ENCODE assay signal across 9 mouse cellular contexts in genomic region chr1:153900381-153900780, GRCm38 (mm10). TPM values are rescaled to one million over a fixed set of nuclear protein-coding genes. Genes with fewer than 3 reads are reported as not detected.
DNase-seq lines count a peak whose midpoint lies in the region; ATAC-seq and TF ChIP-seq lines count a peak whose summit lies in the region.
"Had no signal": no experiment of that assay in that cellular context is flagged by ENCODE, and none has a peak within 500 bp of the region (broad histone marks: within the 10 kb centered on the region; RNA-seq: fewer than 3 reads in every experiment).

No protein-coding gene starts in this region.

- H3K4me3 ChIP-seq in heart, embryonic 10.5 days = peak overlapping the region; percentile 87
- peak overlapping the region; percentile 82 for H3K4me3 ChIP-seq in ES-Bruce4 (ENCODE audit: low read depth, low read length)
- H3K4me3 ChIP-seq in embryonic facial prominence, embryonic 13.5 days = peak overlapping the region; percentile 77
- H3K4me3 ChIP-seq in hindbrain, embryonic 15.5 days = peak overlapping the region; percentile 80
- peak overlapping the region; percentile 98 for H3K4me3 ChIP-seq in stomach, postnatal 0 days (ENCODE audit: low read depth, low read length)

- H3K36me3 ChIP-seq in heart, embryonic 10.5 days = peaks cover 28% of the 10 kb centered on the region
- peaks cover 22% of the 10 kb centered on the region for H3K36me3 ChIP-seq in ES-Bruce4 (ENCODE audit: control insufficient read depth, insufficient read depth, low read length, poor library complexity, severe bottlenecking)
- peaks cover 28% of the 10 kb centered on the region for H3K36me3 ChIP-seq in embryonic facial prominence, embryonic 13.5 days
- H3K36me3 ChIP-seq in hindbrain, embryonic 15.5 days = peaks cover 26% of the 10 kb centered on the region
- peaks cover 20% of the 10 kb centered on the region; the same call in 1 of the 2 replicates for H3K36me3 ChIP-seq in stomach, postnatal 0 days (ENCODE audit: control insufficient read depth, insufficient read depth, low read length)

- TF ChIP-seq EP300 in ES-Bruce4 (IDR thresholded peaks at IDR 0.05; ENCODE audit: insufficient read depth, low read depth, low read length) = no peak
- no peak for TF ChIP-seq EP300 in stomach, postnatal 0 days (optimal IDR thresholded peaks at IDR 0.05)

- TF ChIP-seq CTCF in ES-Bruce4 (IDR thresholded peaks at IDR 0.05; ENCODE audit: low read depth, low read length) = no peak
- no peak for TF ChIP-seq CTCF in stomach, postnatal 0 days (IDR thresholded peaks at IDR 0.05; ENCODE audit: low read depth)

- TF ChIP-seq POLR2A in ES-Bruce4 (IDR thresholded peaks at IDR 0.05; ENCODE audit: insufficient read depth, low read length) = no peak

- under 1% methylated on average over 35 of the region's 36 CpGs for WGBS in heart, embryonic 10.5 days
- WGBS in embryonic facial prominence, embryonic 13.5 days = 0% methylated on average over 36 of the region's 36 CpGs
- under 1% methylated on average over 36 of the region's 36 CpGs for WGBS in hindbrain, embryonic 15.5 days
- WGBS in stomach, postnatal 0 days = under 1% methylated on average over 36 of the region's 36 CpGs

- ATAC-seq in embryonic facial prominence, embryonic 13.5 days (ENCODE audit: insufficient number of reproducible peaks, insufficient read depth, low FRiP score, low TSS enrichment, low read depth) = peak; percentile 4; the same call in 1 of the 2 replicates
- peak; percentile 47 for ATAC-seq in hindbrain, embryonic 15.5 days (ENCODE audit: low FRiP score, low read depth)
- peak; percentile 10 for ATAC-seq in stomach, postnatal 0 days (ENCODE audit: low FRiP score, low TSS enrichment)

- H3K4me2 ChIP-seq in embryonic facial prominence, embryonic 13.5 days = peak overlapping the region; percentile 78
- peak overlapping the region; percentile 71 for H3K4me2 ChIP-seq in hindbrain, embryonic 15.5 days
- H3K4me2 ChIP-seq in stomach, postnatal 0 days (replicated peaks; ENCODE audit: low read depth) = peak overlapping the region; percentile 72

- no peaks in the 10 kb centered on the region for H3K9me3 ChIP-seq in heart, embryonic 10.5 days
- no peaks in the 10 kb centered on the region for H3K9me3 ChIP-seq in ES-Bruce4 (replicated peaks; ENCODE audit: control insufficient read depth, insufficient read depth, low read length, poor library complexity, severe bottlenecking)
- no peaks in the 10 kb centered on the region for H3K9me3 ChIP-seq in embryonic facial prominence, embryonic 13.5 days
- H3K9me3 ChIP-seq in hindbrain, embryonic 15.5 days = no peaks in the 10 kb centered on the region
- no peaks in the 10 kb centered on the region for H3K9me3 ChIP-seq in stomach, postnatal 0 days (ENCODE audit: control insufficient read depth, low read length)

- peak overlapping the region; percentile 96 for H3K27ac ChIP-seq in heart, embryonic 10.5 days
- peak overlapping the region; percentile 60 for H3K27ac ChIP-seq in ES-Bruce4 (ENCODE audit: insufficient read depth, low read length)
- H3K27ac ChIP-seq in embryonic facial prominence, embryonic 13.5 days = peak overlapping the region; percentile 98
- H3K27ac ChIP-seq in hindbrain, embryonic 15.5 days (replicated peaks) = peak overlapping the region; percentile 95
- peak overlapping the region; percentile 97 for H3K27ac ChIP-seq in stomach, postnatal 0 days (replicated peaks)

- no peak for DNase-seq in heart, embryonic 10.5 days (ENCODE audit: low spot score)
- no peak for DNase-seq in heart, adult 8-10 months (ENCODE audit: low spot score)
- peak; percentile 43 for DNase-seq in lung, postnatal 14 days
- no peak for DNase-seq in stomach, postnatal 0 days (ENCODE audit: low spot score)
- DNase-seq in urinary bladder, adult 18-20 months (ENCODE audit: low spot score in 2 of 2) = no peak

- H3K9ac ChIP-seq in ES-Bruce4 (ENCODE audit: low read depth, poor library complexity, severe bottlenecking) = peak overlapping the region; percentile 43
- peak overlapping the region; percentile 92 for H3K9ac ChIP-seq in embryonic facial prominence, embryonic 13.5 days
- peak overlapping the region; percentile 96 for H3K9ac ChIP-seq in hindbrain, embryonic 15.5 days
- peak overlapping the region; percentile 98 for H3K9ac ChIP-seq in stomach, postnatal 0 days (ENCODE audit: low read length)

- H3K4me1 ChIP-seq in heart, embryonic 10.5 days = peaks cover 22% of the 10 kb centered on the region
- H3K4me1 ChIP-seq in ES-Bruce4 (ENCODE audit: control insufficient read depth, insufficient read depth, low read length) = peaks cover 2% of the 10 kb centered on the region
- H3K4me1 ChIP-seq in embryonic facial prominence, embryonic 13.5 days = peaks cover 27% of the 10 kb centered on the region
- H3K4me1 ChIP-seq in hindbrain, embryonic 15.5 days (replicated peaks) = peaks cover 35% of the 10 kb centered on the region
- peaks cover 3% of the 10 kb centered on the region for H3K4me1 ChIP-seq in stomach, postnatal 0 days (replicated peaks; ENCODE audit: control insufficient read depth, insufficient read depth)

- no peaks in the 10 kb centered on the region for H3K27me3 ChIP-seq in heart, embryonic 10.5 days (ENCODE audit: insufficient read depth, poor library complexity, severe bottlenecking)
- no peaks in the 10 kb centered on the region for H3K27me3 ChIP-seq in ES-Bruce4 (ENCODE audit: control insufficient read depth, insufficient read depth, low read length, poor library complexity, severe bottlenecking)
- H3K27me3 ChIP-seq in embryonic facial prominence, embryonic 13.5 days = no peaks in the 10 kb centered on the region
- no peaks in the 10 kb centered on the region for H3K27me3 ChIP-seq in hindbrain, embryonic 15.5 days
- no peaks in the 10 kb centered on the region for H3K27me3 ChIP-seq in stomach, postnatal 0 days (ENCODE audit: control insufficient read depth, insufficient read depth, low read length)

RNA-seq across cellular contexts. Expression of gene Teddm2, which starts 0.4 kb away (rescaled TPM):
- polyA plus RNA-seq in heart, embryonic 10.5 days (2016; fragmentation: Nextera tagmentation; extraction: Ambion mirVana) = 0.18 and 0.34 TPM in 2 replicates
- 1 to 10 TPM in 2 of 4 experiments, under 1 TPM in 2; 0.78 to 1.1 (median 0.91) TPM for total RNA-seq in heart, adult 8-10 months (2022)
- polyA plus RNA-seq in ES-Bruce4 (2011; ENCODE audit: insufficient read depth, insufficient read length, low read depth, missing spikeins) = 0.64 TPM in 1 of 2 replicates, not detected in the other
- polyA plus RNA-seq in embryonic facial prominence, embryonic 13.5 days (2015; fragmentation: Nextera tagmentation; extraction: Ambion mirVana) = 1.2 and 1.3 TPM in 2 replicates
- 1.6 TPM in 2 replicates for polyA plus RNA-seq in hindbrain, embryonic 15.5 days (2015; fragmentation: Nextera tagmentation; extraction: Ambion mirVana)
- 0.80 and 0.85 TPM in 2 replicates for polyA plus RNA-seq in stomach, postnatal 0 days (2015; fragmentation: Nextera tagmentation; extraction: Ambion mirVana)

RNA-seq across cellular contexts. Expression of gene Glul, which starts 0.6 kb away (rescaled TPM):
- polyA plus RNA-seq in heart, embryonic 10.5 days (2016; fragmentation: Nextera tagmentation; extraction: Ambion mirVana) = 65.4 and 96.6 TPM in 2 replicates
- total RNA-seq in heart, adult 8-10 months (2022) = 100 to 1,000 TPM; 505 to 758 (median 680) TPM
- polyA plus RNA-seq in ES-Bruce4 (2011; ENCODE audit: insufficient read depth, insufficient read length, low read depth, missing spikeins) = 94.1 and 97.0 TPM in 2 replicates
- polyA plus RNA-seq in embryonic facial prominence, embryonic 13.5 days (2015; fragmentation: Nextera tagmentation; extraction: Ambion mirVana) = 103 and 114 TPM in 2 replicates
- polyA plus RNA-seq in hindbrain, embryonic 15.5 days (2015; fragmentation: Nextera tagmentation; extraction: Ambion mirVana) = 214 and 219 TPM in 2 replicates
- polyA plus RNA-seq in stomach, postnatal 0 days (2015; fragmentation: Nextera tagmentation; extraction: Ambion mirVana) = 330 and 353 TPM in 2 replicates

RNA-seq across cellular contexts. Expression of gene Teddm1a, which starts 8.8 kb away (rescaled TPM):
- polyA plus RNA-seq in heart, embryonic 10.5 days (2016; fragmentation: Nextera tagmentation; extraction: Ambion mirVana) = not detected in 2 replicates
- total RNA-seq in heart, adult 8-10 months (2022) = not detected
- polyA plus RNA-seq in ES-Bruce4 (2011; ENCODE audit: insufficient read depth, insufficient read length, low read depth, missing spikeins) = not detected in 2 replicates
- not detected in 2 replicates for polyA plus RNA-seq in embryonic facial prominence, embryonic 13.5 days (2015; fragmentation: Nextera tagmentation; extraction: Ambion mirVana)
- not detected in 2 replicates for polyA plus RNA-seq in hindbrain, embryonic 15.5 days (2015; fragmentation: Nextera tagmentation; extraction: Ambion mirVana)
- polyA plus RNA-seq in stomach, postnatal 0 days (2015; fragmentation: Nextera tagmentation; extraction: Ambion mirVana) = not detected in 2 replicates
- polyA plus RNA-seq: brain, embryonic 14.5 days had no signal

RNA-seq across cellular contexts. Expression of gene Teddm1b, which starts 26.2 kb away (rescaled TPM):
- 0.10 and 0.41 TPM in 2 replicates for polyA plus RNA-seq in heart, embryonic 10.5 days (2016; fragmentation: Nextera tagmentation; extraction: Ambion mirVana)
- total RNA-seq in heart, adult 8-10 months (2022) = not detected
- polyA plus RNA-seq in ES-Bruce4 (2011; ENCODE audit: insufficient read depth, insufficient read length, low read depth, missing spikeins) = not detected in 2 replicates
- polyA plus RNA-seq in embryonic facial prominence, embryonic 13.5 days (2015; fragmentation: Nextera tagmentation; extraction: Ambion mirVana) = 0.30 and 0.54 TPM in 2 replicates
- 0.45 and 1.0 TPM in 2 replicates for polyA plus RNA-seq in hindbrain, embryonic 15.5 days (2015; fragmentation: Nextera tagmentation; extraction: Ambion mirVana)
- 0.07 and 0.11 TPM in 2 replicates for polyA plus RNA-seq in stomach, postnatal 0 days (2015; fragmentation: Nextera tagmentation; extraction: Ambion mirVana)
- polyA plus RNA-seq: brain, embryonic 14.5 days had no signal

RNA-seq across cellular contexts. Expression of gene Rgsl1, which starts 56.4 kb away (rescaled TPM):
- polyA plus RNA-seq in heart, embryonic 10.5 days (2016; fragmentation: Nextera tagmentation; extraction: Ambion mirVana) = not detected in 2 replicates
- not detected for total RNA-seq in heart, adult 8-10 months (2022)
- not detected in 2 replicates for polyA plus RNA-seq in ES-Bruce4 (2011; ENCODE audit: insufficient read depth, insufficient read length, low read depth, missing spikeins)
- 0.08 and 0.11 TPM in 2 replicates for polyA plus RNA-seq in embryonic facial prominence, embryonic 13.5 days (2015; fragmentation: Nextera tagmentation; extraction: Ambion mirVana)
- polyA plus RNA-seq in hindbrain, embryonic 15.5 days (2015; fragmentation: Nextera tagmentation; extraction: Ambion mirVana) = 0.09 and 0.26 TPM in 2 replicates
- polyA plus RNA-seq in stomach, postnatal 0 days (2015; fragmentation: Nextera tagmentation; extraction: Ambion mirVana) = 0.05 and 0.12 TPM in 2 replicates

Comparison
In these comparisons a context has a peak if more than half of its experiments do, and no peak if none do; other contexts are left out.
1. H3K9ac ChIP-seq: peak in every context shown above with its lines; median percentile 98 in stomach, postnatal 0 days; 96 in hindbrain, embryonic 15.5 days; 92 in embryonic facial prominence, embryonic 13.5 days; 43 in ES-Bruce4.